Mouse (Mus musculus): ENCODE measurements around the gene Nbr1. TPM values are rescaled to one million over a fixed set of nuclear protein-coding genes. Genes with fewer than 3 reads are reported as not detected.
A peak's percentile ranks its signal among the peaks of the same experiment; 100 is the strongest.
"Not testable (repeated sequence)": the region's sequence is repeated elsewhere in the genome, so short reads cannot be mapped to it uniquely, and the experiment has no call there.

The Nbr1 gene
- polyA plus RNA-seq, 2 experiments from 2014 or later: 70.0 to 88.4 TPM

- no peak for ATAC-seq
These were observed 31.3 kb downstream of the Nbr1 start for GRCm38 (mm10) chr11:101583205-101583604.

- ATAC-seq: not testable (repeated sequence)
These were observed 33.1 kb downstream of the Nbr1 start for GRCm38 (mm10) chr11:101585031-101585430.

- no peak for ATAC-seq
These were observed 33.9 kb downstream of the Nbr1 start for GRCm38 (mm10) chr11:101585805-101586204.

GRCm38 (mm10) chr11:101587676-101588075 lies 35.7 kb downstream of the Nbr1 start:
- ATAC-seq: no peak

GRCm38 (mm10) chr11:101588868-101589267 lies 36.9 kb downstream of the Nbr1 start:
- no peak for ATAC-seq

- ATAC-seq: peak; percentile 71
These were observed 37.5 kb downstream of the Nbr1 start for GRCm38 (mm10) chr11:101589444-101589843.

GRCm38 (mm10) chr11:101589989-101590624 lies 38.2 kb downstream of the Nbr1 start:
- ATAC-seq: no peak

- no peak for ATAC-seq
These were observed 47.2 kb downstream of the Nbr1 start, which contains the start of gene Gm11634 for GRCm38 (mm10) chr11:101599156-101599555. TSS of gene Gm11634 (minus strand) at chr11:101599256.

GRCm38 (mm10) chr11:101602491-101602890 lies 50.5 kb downstream of the Nbr1 start:
- ATAC-seq: no peak

- no peak for ATAC-seq
These were observed 52.2 kb downstream of the Nbr1 start for GRCm38 (mm10) chr11:101604116-101604515.

GRCm38 (mm10) chr11:101604531-101605453 lies 52.8 kb downstream of the Nbr1 start:
- peak; percentile 91 for ATAC-seq

- not testable (repeated sequence) for ATAC-seq
These were observed 55.2 kb downstream of the Nbr1 start for GRCm38 (mm10) chr11:101607134-101607533.

- ATAC-seq: no peak
These were observed 58.5 kb downstream of the Nbr1 start for GRCm38 (mm10) chr11:101610445-101610844.

- ATAC-seq: no peak
These were observed 61.6 kb downstream of the Nbr1 start for GRCm38 (mm10) chr11:101613596-101613995.

- ATAC-seq: no peak
These were observed 62.2 kb downstream of the Nbr1 start for GRCm38 (mm10) chr11:101614116-101614515.

- no peak for ATAC-seq
These were observed 63.4 kb downstream of the Nbr1 start for GRCm38 (mm10) chr11:101615380-101615779.

- ATAC-seq: no peak
These were observed 64.2 kb downstream of the Nbr1 start for GRCm38 (mm10) chr11:101616104-101616503.

GRCm38 (mm10) chr11:101616948-101617767 lies 65.2 kb downstream of the Nbr1 start:
- no peak for ATAC-seq

GRCm38 (mm10) chr11:101617849-101618248 lies 65.9 kb downstream of the Nbr1 start:
- ATAC-seq: peak; percentile 69

- ATAC-seq: no peak
These were observed 66.6 kb downstream of the Nbr1 start for GRCm38 (mm10) chr11:101618596-101618995.

- peak; percentile 66 for ATAC-seq
These were observed 68.2 kb downstream of the Nbr1 start for GRCm38 (mm10) chr11:101620022-101620655.

GRCm38 (mm10) chr11:101626649-101626994 lies 74.7 kb downstream of the Nbr1 start:
- peak; percentile 33 for ATAC-seq
